Mouse (Mus musculus) limb, embryonic 12.5 days (tissue): ENCODE results near the gene St8sia1. TPM values are rescaled to one million over a fixed set of nuclear protein-coding genes. Genes with fewer than 3 reads are reported as not detected.

Experiments
- ATAC-seq: fragments of 200-750 bp; cut with Nextera tagmentation; 2 replicates; pipeline ENCODE4 v1.8.0; 2017; ENCODE audit warnings: low read depth, moderate TSS enrichment; ENCODE audit not compliant: insufficient number of reproducible peaks, insufficient read depth, low FRiP score, low TSS enrichment
- H3K27ac ChIP-seq: fragments of 300-500 bp; sonication (generic); 2 replicates; pipeline ENCODE4 v1.5.1; 2016; ENCODE audit warnings: mild to moderate bottlenecking, moderate library complexity
- H3K27me3 ChIP-seq: fragments of 300-500 bp; sonication (generic); 2 replicates; pipeline ENCODE4 v1.6.1; 2016; ENCODE audit warnings: mild to moderate bottlenecking, moderate library complexity
- H3K36me3 ChIP-seq: fragments of 300-500 bp; sonication (generic); 2 replicates; pipeline ENCODE4 v1.6.1; 2016; ENCODE audit warnings: mild to moderate bottlenecking, moderate library complexity
- H3K4me1 ChIP-seq: fragments of 300-500 bp; sonication (generic); replicated peaks from 2 replicates; pipeline ENCODE4 v1.6.1; 2016
- H3K4me2 ChIP-seq: fragments of 300-500 bp; sonication (generic); 2 replicates; pipeline ENCODE4 v1.6.1; 2016; ENCODE audit warnings: mild to moderate bottlenecking, moderate library complexity
- H3K4me3 ChIP-seq: fragments of 300-500 bp; sonication (generic); replicated peaks from 2 replicates; pipeline ENCODE4 v1.5.1; 2016; ENCODE audit warnings: mild to moderate bottlenecking
- H3K9ac ChIP-seq: fragments of 300-500 bp; sonication (generic); replicated peaks from 2 replicates; pipeline ENCODE4 v1.6.1; 2016; ENCODE audit warnings: mild to moderate bottlenecking, moderate library complexity
- H3K9me3 ChIP-seq: fragments of 300-500 bp; sonication (generic); 2 replicates; pipeline ENCODE4 v1.6.1; 2016; ENCODE audit warnings: mild to moderate bottlenecking, moderate library complexity
- WGBS: fragments of 180-500 bp; shearing (Covaris S2); methylation state at CpG from one replicate; pipeline ENCODE4 v1.1.7; 2016; 5-methylcytosine and 5-hydroxymethylcytosine counted together
- polyA plus RNA-seq: library from polyadenylated mRNA; unstranded; fragments of >200 nt; fragmentation: Nextera tagmentation; extraction: Ambion mirVana; gene quantifications from 2 replicates; pipeline ENCODE4 v1.2.1, GENCODE M21; 2016

St8sia1 gene
- polyA plus RNA-seq, 1 experiment from 2014 or later: 1.5 TPM

DNA sequence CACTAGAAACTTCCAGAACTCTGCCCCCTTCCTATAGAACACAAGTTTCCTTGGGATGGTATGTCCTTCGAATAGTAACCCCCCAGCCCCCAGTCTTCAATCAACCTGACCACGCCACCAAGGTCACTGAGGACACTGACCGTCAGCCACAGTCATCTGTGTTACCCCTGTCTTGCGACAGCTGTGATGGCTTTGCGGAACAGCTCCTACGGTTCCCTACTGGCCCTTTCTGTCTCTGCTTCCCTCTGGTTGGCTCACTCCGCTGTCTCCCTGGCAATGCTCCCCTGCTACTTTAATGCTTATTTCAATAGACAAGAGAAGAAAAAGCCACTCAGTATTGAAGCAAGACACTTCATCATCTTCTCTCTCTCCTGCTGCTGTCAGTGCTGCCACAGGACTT lies 170.8 kb downstream of the St8sia1 start:
- no peak for ATAC-seq
- Histone ChIP-seq H3K4me2 (no peak overlapping the region), H3K4me3 (no peak overlapping the region), H3K27ac (no peak overlapping the region), H3K9me3 (no peaks in the 10 kb centered on the region), H3K9ac (no peak overlapping the region), H3K27me3 (no peaks in the 10 kb centered on the region), H3K4me1 (no peaks in the 10 kb centered on the region), H3K36me3 (no peaks in the 10 kb centered on the region)
- WGBS: 67% methylated on average over 7 of the region's 7 CpGs

DNA sequence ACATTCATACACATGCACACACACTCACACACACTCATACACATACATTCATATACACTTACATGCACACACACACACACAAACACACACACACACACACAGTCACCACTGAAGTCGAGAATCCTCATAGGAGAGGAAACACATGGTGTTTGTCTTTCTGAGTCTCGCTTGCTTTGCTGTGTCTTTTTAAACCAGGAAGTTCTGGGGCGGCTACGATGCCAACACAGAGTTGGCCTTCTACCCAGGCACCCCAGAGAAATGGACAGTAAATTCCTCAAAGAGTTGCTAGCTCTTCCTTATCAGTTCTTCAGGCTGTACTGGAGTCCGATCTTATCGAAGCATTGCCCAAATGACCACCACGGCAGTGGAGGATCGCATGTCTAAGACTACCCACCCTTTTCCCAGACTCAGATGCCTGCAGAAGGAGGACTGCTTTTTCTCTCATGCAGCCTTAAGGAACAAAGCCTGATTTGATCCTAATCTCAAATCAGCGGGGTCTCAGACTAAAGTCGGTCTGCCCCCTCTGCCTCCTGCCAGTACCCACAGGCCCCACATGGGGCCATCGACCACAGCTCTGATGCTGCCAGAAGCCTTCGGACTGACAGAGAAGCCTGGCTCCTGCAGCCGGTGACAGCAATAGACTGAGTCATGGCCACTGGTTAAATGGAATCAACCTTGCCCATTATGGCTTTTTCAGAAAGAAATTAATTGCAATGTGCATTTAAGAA lies 171.8 kb downstream of the St8sia1 start:
- Histone ChIP-seq H3K27me3 (no peaks in the 10 kb centered on the region), H3K36me3 (no peaks in the 10 kb centered on the region), H3K4me2 (no peak overlapping the region), H3K4me1 (no peaks in the 10 kb centered on the region), H3K9me3 (no peaks in the 10 kb centered on the region), H3K4me3 (no peak overlapping the region), H3K9ac (no peak overlapping the region), H3K27ac (no peak overlapping the region)
- no peak for ATAC-seq
- WGBS: 63% methylated on average over 13 of the region's 13 CpGs

DNA sequence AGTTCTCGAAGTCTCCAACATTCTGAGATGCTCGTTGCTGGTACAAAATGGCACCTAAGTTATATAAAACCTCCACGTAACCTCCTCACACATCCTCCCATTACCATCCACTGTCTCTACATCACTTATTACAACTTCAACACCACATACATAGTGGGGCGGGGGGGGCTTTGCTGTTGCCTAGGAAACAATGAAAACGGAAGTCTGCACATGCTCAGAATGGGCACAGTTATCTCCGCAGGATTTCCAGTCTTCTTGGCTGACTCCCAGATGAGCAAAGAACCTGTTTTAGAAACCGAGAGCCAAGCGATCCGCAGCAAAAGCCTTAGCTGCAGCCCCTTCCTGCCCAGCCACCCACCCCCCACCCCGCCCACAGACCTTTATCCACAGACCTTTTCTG lies 174.5 kb downstream of the St8sia1 start:
- no peak for ATAC-seq
- no peak overlapping the region for H3K4me3 ChIP-seq
- H3K9ac ChIP-seq: no peak overlapping the region
- no peak overlapping the region for H3K27ac ChIP-seq
- H3K4me2 ChIP-seq: no peak overlapping the region
- no peaks in the 10 kb centered on the region for H3K9me3 ChIP-seq
- H3K4me1 ChIP-seq: no peaks in the 10 kb centered on the region
- no peaks in the 10 kb centered on the region for H3K36me3 ChIP-seq
- H3K27me3 ChIP-seq: no peaks in the 10 kb centered on the region
- 94% methylated on average over 10 of the region's 10 CpGs for WGBS

DNA sequence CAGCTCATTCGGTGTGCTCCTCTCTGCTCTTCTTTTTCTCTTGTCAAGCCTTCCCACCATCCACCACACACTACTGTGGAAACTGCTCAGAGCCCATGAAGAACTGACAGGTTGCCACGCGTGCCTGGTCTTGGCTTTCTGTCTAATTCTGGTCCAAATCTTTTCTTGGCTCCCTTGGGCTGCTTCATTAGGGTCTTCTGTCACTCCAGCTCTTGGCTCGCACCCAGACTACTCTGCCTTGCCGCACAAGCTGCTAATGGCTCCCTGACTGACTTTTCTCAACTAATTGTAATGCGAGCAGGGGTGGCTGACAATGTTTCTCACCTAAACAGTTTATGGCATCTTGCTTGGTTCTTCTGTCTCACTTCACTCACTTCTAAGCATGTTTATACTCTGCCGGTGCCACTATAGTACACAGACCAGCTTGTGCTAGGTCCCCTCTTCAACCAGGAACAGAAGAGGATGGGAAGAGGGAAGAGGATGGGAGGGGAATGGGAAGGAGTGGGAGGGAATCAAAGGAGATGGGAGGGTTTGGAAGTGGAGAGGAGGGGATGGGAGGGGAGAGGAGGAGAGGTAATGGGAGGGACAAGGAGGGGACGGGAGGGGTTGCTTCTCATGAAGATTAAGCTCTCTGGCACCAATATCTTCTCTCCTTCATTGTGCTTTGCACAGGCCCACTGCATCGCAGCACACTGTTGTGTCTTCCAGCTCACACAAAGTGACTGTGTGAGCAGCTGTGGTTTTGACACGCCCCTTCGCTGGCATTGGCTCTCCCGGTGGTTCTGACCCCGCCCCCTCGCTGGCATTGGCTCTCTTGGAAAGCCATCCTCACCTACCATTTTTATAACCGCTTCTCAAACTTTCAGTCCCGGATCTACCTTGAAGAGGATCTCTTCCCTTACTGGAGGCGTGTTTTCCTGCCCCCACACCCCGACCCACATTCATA lies 175.9 kb downstream of the St8sia1 start:
- H3K27ac ChIP-seq: no peak overlapping the region
- H3K9ac ChIP-seq: no peak overlapping the region
- H3K36me3 ChIP-seq: no peaks in the 10 kb centered on the region
- H3K27me3 ChIP-seq: no peaks in the 10 kb centered on the region
- H3K9me3 ChIP-seq: no peaks in the 10 kb centered on the region
- no peak for ATAC-seq
- H3K4me2 ChIP-seq: no peak overlapping the region; the same call in 1 of the 2 replicates
- 46% methylated on average over 18 of the region's 18 CpGs for WGBS
- no peak overlapping the region for H3K4me3 ChIP-seq
- no peaks in the 10 kb centered on the region for H3K4me1 ChIP-seq

DNA sequence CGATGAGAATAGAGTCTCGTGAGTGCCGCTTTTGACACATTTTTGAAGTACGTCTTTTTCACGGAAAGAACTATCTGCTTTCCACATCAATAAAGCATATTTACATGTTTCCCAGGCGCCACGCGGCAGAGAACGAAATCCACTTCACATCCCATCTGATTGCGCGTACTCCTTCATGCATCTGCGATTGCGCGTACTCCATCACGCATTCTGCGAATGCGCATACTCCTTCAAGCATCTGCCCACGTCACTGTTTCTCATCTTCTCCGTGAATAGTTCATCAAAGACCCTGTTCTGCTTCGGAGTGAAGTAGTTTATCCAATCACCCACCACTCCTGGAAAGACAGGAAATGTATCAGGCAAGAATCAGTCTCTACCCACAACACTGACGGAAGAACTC lies 178.1 kb downstream of the St8sia1 start:
- no peak for ATAC-seq
- Histone ChIP-seq H3K9me3 (no peaks in the 10 kb centered on the region), H3K27me3 (no peaks in the 10 kb centered on the region), H3K36me3 (no peaks in the 10 kb centered on the region), H3K4me3 (no peak overlapping the region), H3K4me1 (no peaks in the 10 kb centered on the region), H3K4me2 (no peak overlapping the region), H3K9ac (no peak overlapping the region), H3K27ac (no peak overlapping the region)
- WGBS: 87% methylated on average over 21 of the region's 21 CpGs

DNA sequence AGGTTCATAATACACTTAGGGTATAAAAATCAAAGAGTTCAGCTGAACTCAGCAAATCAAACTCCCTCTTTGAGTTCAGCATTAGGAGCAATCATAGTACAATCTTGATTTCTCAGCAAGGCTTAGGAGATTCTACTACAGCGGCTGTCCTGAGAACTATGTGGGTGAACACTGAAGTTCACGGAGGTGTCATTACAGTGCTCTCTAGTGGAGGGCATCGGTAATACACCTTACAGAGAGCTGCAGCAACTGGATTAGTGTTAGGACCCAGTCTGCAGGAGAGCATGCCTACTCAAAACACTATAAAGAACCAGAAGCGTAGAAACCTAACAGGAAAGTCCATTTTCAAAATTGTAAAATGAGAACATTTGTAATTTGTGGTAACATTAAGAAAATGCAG lies 178.9 kb downstream of the St8sia1 start:
- WGBS: 39% methylated on average over 4 of the region's 4 CpGs
- no peak overlapping the region for H3K4me2 ChIP-seq
- no peak for ATAC-seq

DNA sequence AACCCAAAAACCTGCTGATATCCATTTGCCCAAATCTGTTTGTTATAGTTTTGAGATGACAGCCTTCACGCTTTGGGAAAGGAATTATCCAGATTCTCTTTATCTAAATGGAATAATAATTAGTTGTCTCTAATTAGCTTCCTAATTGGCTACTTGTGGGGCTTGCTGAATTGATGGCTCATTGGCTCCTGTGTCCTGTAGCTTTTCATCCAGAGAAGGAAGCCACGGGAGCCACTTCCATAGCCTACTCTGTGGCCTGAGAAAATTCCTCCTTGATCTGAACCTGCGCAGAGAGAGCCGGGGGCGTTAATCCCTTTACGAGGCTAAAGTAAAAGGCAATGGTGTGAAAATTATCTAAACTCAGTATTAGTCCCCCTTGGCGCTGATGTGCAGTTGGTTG lies 183.0 kb downstream of the St8sia1 start:
- Histone ChIP-seq H3K27ac (no peak overlapping the region), H3K4me3 (no peak overlapping the region), H3K9ac (no peak overlapping the region), H3K4me2 (no peak overlapping the region), H3K4me1 (no peaks in the 10 kb centered on the region), H3K9me3 (no peaks in the 10 kb centered on the region), H3K36me3 (no peaks in the 10 kb centered on the region), H3K27me3 (no peaks in the 10 kb centered on the region)
- 60% methylated on average over 7 of the region's 7 CpGs for WGBS
- no peak for ATAC-seq

More for the DNA sequence above, 178.9 kb downstream of the St8sia1 start:
- Histone ChIP-seq H3K4me3 (no peak overlapping the region), H3K36me3 (no peaks in the 10 kb centered on the region), H3K9me3 (no peaks in the 10 kb centered on the region), H3K27ac (no peak overlapping the region), H3K4me1 (no peaks in the 10 kb centered on the region), H3K9ac (no peak overlapping the region), H3K27me3 (no peaks in the 10 kb centered on the region)

DNA sequence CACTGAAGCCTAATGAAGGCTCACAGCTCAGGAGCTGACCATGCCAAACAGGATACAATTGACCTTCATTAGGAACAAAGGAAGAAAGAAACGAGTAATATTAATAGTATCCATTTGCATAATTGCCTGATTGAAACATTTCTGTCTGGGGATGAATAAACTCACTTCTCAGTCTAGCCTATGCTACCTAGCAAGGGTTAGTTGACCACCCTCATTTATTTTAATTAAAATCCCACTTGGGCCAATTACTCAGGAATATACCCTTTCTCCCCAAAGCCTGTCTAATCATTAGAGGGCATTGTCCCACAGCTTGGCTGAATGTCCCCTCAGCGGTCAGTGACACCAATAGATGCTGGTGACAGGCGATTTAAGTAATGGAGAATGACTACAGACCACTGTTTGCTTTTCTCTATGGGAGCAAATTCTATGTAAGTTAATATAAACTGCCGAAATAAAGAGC lies 183.6 kb downstream of the St8sia1 start:
- 0 out of 2 replicates have a peak, but pooled peaks cover 3% of the 10 kb centered on the region for H3K36me3 ChIP-seq
- no peaks in the 10 kb centered on the region for H3K9me3 ChIP-seq
- no peak for ATAC-seq
- no peak overlapping the region for H3K9ac ChIP-seq
- H3K4me2 ChIP-seq: no peak overlapping the region
- no peak overlapping the region for H3K4me3 ChIP-seq
- no peaks in the 10 kb centered on the region for H3K27me3 ChIP-seq
- H3K4me1 ChIP-seq: no peaks in the 10 kb centered on the region
- H3K27ac ChIP-seq: no peak overlapping the region
- whole genome bisulfite sequencing: 82% methylated on average over 4 of the region's 4 CpGs

DNA sequence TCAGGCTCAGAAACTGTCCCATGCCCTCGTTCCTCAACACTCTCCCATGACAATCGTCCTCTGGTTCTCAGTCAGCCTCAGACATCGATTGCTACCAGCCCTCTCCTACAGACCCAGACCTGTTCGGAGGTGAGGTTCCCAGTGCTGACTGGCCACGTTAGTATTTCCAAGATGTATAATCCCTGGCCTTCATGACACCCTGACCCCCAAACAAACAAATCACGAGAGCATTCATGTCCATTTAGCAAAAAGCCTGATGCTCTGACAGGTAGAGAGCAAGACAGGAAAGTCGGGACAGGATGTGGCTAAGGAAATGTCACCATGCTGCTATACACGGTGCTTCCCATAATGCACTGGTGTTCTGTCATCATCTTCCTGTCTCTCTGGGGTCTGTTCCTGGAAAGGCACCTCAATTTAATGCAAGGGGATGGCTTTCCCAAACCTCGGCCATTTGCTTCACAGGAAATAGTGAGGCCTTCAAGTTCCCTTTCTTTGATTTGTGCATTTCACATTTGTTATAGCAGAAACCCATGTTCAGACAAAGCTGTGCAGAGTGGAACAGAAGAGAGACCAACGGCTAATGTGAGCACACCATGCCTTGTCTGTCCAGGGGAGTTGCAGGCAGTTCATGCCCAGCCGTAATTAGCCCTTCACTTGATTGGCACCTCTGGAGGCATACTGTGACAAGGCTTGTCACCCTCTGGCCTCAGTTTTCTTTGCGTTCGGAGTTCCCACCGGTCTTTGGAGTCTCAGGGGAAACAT lies 184.3 kb downstream of the St8sia1 start:
- WGBS: 73% methylated on average over 14 of the region's 14 CpGs
- H3K27me3 ChIP-seq: no peaks in the 10 kb centered on the region
- no peaks in the 10 kb centered on the region for H3K4me1 ChIP-seq
- ATAC-seq: no peak
- H3K4me2 ChIP-seq: no peak overlapping the region
- H3K4me3 ChIP-seq: no peak overlapping the region
- no peak overlapping the region for H3K27ac ChIP-seq
- peaks cover 3% of the 10 kb centered on the region; the same call in 1 of the 2 replicates for H3K36me3 ChIP-seq
- no peak overlapping the region for H3K9ac ChIP-seq
- no peaks in the 10 kb centered on the region for H3K9me3 ChIP-seq

DNA sequence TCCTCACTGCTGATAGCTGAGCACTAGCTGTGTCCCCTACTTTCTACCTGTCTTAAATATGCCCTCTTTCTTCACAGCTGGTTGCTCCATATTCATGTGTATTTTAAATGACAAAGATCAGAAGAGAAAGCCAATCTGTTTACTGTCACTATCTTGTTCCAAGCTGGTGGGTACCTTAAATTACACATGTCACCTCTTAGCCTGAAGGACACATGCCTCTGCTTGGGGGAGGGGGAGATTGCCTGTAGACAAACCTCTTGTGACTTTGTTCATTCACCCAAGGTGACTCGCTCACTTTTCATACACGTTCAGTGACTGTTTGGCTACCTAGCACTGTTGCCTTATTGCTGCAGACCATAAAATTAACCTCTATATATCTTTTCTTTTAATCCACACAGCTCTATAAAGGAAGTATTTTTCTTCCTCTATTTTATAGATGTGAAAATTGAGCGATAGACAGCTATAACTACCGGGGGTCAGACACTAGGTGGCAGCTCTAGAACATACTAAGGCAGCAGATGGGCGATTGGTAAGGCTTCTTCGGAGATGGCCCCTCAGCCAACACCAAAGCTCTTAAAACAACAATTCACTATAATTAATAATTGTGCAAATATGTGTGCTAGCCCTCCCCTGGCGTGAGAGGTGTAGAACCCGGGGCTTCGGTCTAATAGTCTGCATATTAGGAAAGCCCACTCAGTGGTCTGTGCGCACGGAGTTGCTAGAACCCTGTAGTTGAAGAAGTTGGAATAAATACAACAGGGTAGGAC lies 185.0 kb downstream of the St8sia1 start:
- no peaks in the 10 kb centered on the region for H3K27me3 ChIP-seq
- no peak for ATAC-seq
- H3K9ac ChIP-seq: no peak overlapping the region
- H3K27ac ChIP-seq: no peak overlapping the region
- no peak overlapping the region for H3K4me3 ChIP-seq
- H3K4me1 ChIP-seq: no peaks in the 10 kb centered on the region
- 57% methylated on average over 11 of the region's 11 CpGs for WGBS
- H3K4me2 ChIP-seq: no peak overlapping the region
- no peaks in the 10 kb centered on the region for H3K9me3 ChIP-seq
- H3K36me3 ChIP-seq: peaks cover 9% of the 10 kb centered on the region; the same call in 1 of the 2 replicates
